In the genomic region with DNA sequence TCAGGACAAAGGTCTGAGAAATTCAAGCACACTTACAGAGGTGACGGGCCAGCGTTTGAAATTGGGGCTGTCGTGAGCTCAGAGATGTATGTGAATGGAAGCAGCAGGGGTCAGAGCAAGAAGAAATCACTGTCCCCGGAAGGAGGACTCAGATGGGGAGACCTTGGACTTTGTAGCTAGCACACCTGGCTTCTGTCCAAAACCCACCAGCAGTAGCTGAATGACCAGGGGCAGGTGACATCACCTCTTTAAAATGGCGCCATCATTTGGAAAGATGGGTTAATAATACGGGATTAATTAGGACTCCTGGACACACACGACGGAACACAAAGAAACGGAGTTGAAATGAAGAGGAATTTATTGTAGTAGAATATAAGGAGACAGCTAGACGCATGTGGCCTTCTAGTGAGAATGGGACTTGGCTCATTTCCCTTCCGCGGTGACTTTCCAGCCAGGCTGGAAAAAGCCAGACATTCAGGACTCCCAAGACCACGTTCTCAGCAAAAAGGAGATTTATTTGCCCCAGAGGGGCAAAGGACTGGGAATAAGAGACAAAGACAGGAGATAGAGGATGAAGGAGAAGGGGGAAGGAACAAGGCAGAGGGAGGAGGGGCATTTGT, we compare ENCODE assay signal across 15 mouse cellular contexts. TPM values are rescaled to one million over a fixed set of nuclear protein-coding genes. Genes with fewer than 3 reads are reported as not detected.
A peak's percentile ranks its signal among the peaks of the same experiment; 100 is the strongest.
DNase-seq lines count a peak whose midpoint lies in the region.
"Had no signal": no experiment of that assay in that cellular context is flagged by ENCODE, and none has a peak within 500 bp of the region (broad histone marks: within the 10 kb centered on the region; RNA-seq: fewer than 3 reads in every experiment).

No protein-coding gene starts in this region.

- DNase-seq in cerebellum, postnatal 14 days: peak; percentile 43 to 44
- DNase-seq in cerebellum, adult 11-12 months: no peak
- peak; percentile 18 to 35 for DNase-seq in kidney, postnatal 4 days
- DNase-seq in kidney, adult 18-20 months: no peak
- DNase-seq in adrenal gland, adult 8-10 months: peak; percentile 52
- peak; percentile 42 for DNase-seq in adrenal gland, postnatal 25 days
- DNase-seq in c-Kit-positive CD71-positive TER-119-positive erythroid progenitor cells, embryonic 14.5 days (ENCODE audit: low spot score): no peak
- DNase-seq: cerebellum, adult 8-10 months; forebrain, postnatal 0 days; kidney, adult 8-10 months; liver, embryonic 13.5 days; lung, adult 2 months; right cerebral cortex, adult 18-20 months; right cerebral cortex, postnatal 4 days; thymus, postnatal 14 days had no signal

RNA-seq across cellular contexts. Expression of gene Rpl38, which starts 42.1 kb away (rescaled TPM):
- 1,000 to 10,000 TPM; 1,051 to 1,434 (median 1,137) TPM for total RNA-seq in adrenal gland, adult 8-10 months (2022)
- 1,060 and 1,162 TPM in 2 replicates for total RNA-seq in adrenal gland, postnatal 25 days (2021)

RNA-seq across cellular contexts. Expression of gene Ttyh2, which starts 49.0 kb away (rescaled TPM):
- total RNA-seq in adrenal gland, adult 8-10 months (2022): 100 to 1,000 TPM in 2 of 4 experiments, 10 to 100 TPM in 2; 75.1 to 107 (median 88.6) TPM
- 120 and 145 TPM in 2 replicates for total RNA-seq in adrenal gland, postnatal 25 days (2021)

Comparison
In these comparisons a context has a peak if more than half of its experiments do, and no peak if none do; other contexts are left out.
1. DNase-seq: peak in cerebellum, postnatal 14 days (2 of 2), kidney, postnatal 4 days (2 of 2), adrenal gland, adult 8-10 months (single experiment) and adrenal gland, postnatal 25 days (single experiment); none in cerebellum, adult 11-12 months (single experiment), kidney, adult 18-20 months (single experiment) and c-Kit-positive CD71-positive TER-119-positive erythroid progenitor cells, embryonic 14.5 days (single experiment).